Mouse (Mus musculus): ENCODE data around the gene Nup153. TPM values are rescaled to one million over a fixed set of nuclear protein-coding genes. Genes with fewer than 3 reads are reported as not detected.

Nup153 gene
- 40.7 and 47.5 TPM in 2 replicates for polyA plus RNA-seq (2016; fragmentation: Nextera tagmentation; extraction: Ambion mirVana)

- under 1% methylated on average over 44 of the region's 51 CpGs for WGBS
Measured at GRCm38 (mm10) chr13:46727837-46728268, at the start of gene Nup153. TSS of gene Nup153 (minus strand) at chr13:46727940.

GRCm38 (mm10) chr13:46777461-46777860, 49.7 kb upstream of the Nup153 start:
- H3K9me3 ChIP-seq: no peaks in the 10 kb centered on the region
- ATAC-seq (ENCODE audit: low FRiP score, low read depth): no peak
- H3K4me2 ChIP-seq (replicated peaks): no peak overlapping the region
- peaks cover 46% of the 10 kb centered on the region for H3K36me3 ChIP-seq
- H3K9ac ChIP-seq (replicated peaks): no peak overlapping the region
- H3K4me3 ChIP-seq: no peak overlapping the region
- H3K27ac ChIP-seq (replicated peaks): no peak overlapping the region
- H3K27me3 ChIP-seq: no peaks in the 10 kb centered on the region
- WGBS: 91% methylated on average over 3 of the region's 3 CpGs
- no peaks in the 10 kb centered on the region for H3K4me1 ChIP-seq

More at GRCm38 (mm10) chr13:46727837-46728268, at the start of gene Nup153:
- Histone ChIP-seq H3K9ac (replicated peaks) (peak within 1 kb of the TSS; percentile 95), H3K27ac (replicated peaks) (peak within 1 kb of the TSS; percentile 94), H3K4me1 (peaks cover 10% of the 10 kb centered on the region), H3K27me3 (no peaks in the 10 kb centered on the region), H3K36me3 (no peaks in the 10 kb centered on the region), H3K9me3 (no peaks in the 10 kb centered on the region), H3K4me2 (replicated peaks) (peak within 1 kb of the TSS; percentile 72), H3K4me3 (peak within 1 kb of the TSS; percentile 99)
- ATAC-seq (ENCODE audit: low FRiP score, low read depth): peak; percentile 96

- Histone ChIP-seq H3K9me3 (no peaks in the 10 kb centered on the region), H3K36me3 (peaks cover 51% of the 10 kb centered on the region), H3K27ac (replicated peaks) (no peak overlapping the region), H3K27me3 (no peaks in the 10 kb centered on the region), H3K9ac (replicated peaks) (no peak overlapping the region), H3K4me3 (no peak overlapping the region), H3K4me1 (no peaks in the 10 kb centered on the region), H3K4me2 (replicated peaks) (no peak overlapping the region)
- 76% methylated on average over 14 of the region's 14 CpGs for WGBS
- ATAC-seq (ENCODE audit: low FRiP score, low read depth): no peak
Measured at GRCm38 (mm10) chr13:46776636-46777305, 49.0 kb upstream of the Nup153 start.

GRCm38 (mm10) chr13:46774998-46775397, 47.3 kb upstream of the Nup153 start:
- H3K27ac ChIP-seq (replicated peaks): no peak overlapping the region
- H3K36me3 ChIP-seq: peaks cover 59% of the 10 kb centered on the region
- WGBS: 94% methylated on average over 5 of the region's 5 CpGs
- no peaks in the 10 kb centered on the region for H3K9me3 ChIP-seq
- no peaks in the 10 kb centered on the region for H3K27me3 ChIP-seq
- H3K9ac ChIP-seq (replicated peaks): no peak overlapping the region
- H3K4me2 ChIP-seq (replicated peaks): no peak overlapping the region
- no peak for ATAC-seq (ENCODE audit: low FRiP score, low read depth)
- H3K4me3 ChIP-seq: no peak overlapping the region
- no peaks in the 10 kb centered on the region for H3K4me1 ChIP-seq

GRCm38 (mm10) chr13:46772581-46772980, 44.8 kb upstream of the Nup153 start:
- ATAC-seq (ENCODE audit: low FRiP score, low read depth): no peak
- Histone ChIP-seq H3K9me3 (no peaks in the 10 kb centered on the region), H3K4me2 (replicated peaks) (no peak overlapping the region), H3K9ac (replicated peaks) (no peak overlapping the region), H3K27ac (replicated peaks) (no peak overlapping the region), H3K4me3 (no peak overlapping the region), H3K4me1 (no peaks in the 10 kb centered on the region), H3K36me3 (peaks cover 77% of the 10 kb centered on the region), H3K27me3 (no peaks in the 10 kb centered on the region)
- WGBS: 96% methylated on average over 13 of the region's 13 CpGs

GRCm38 (mm10) chr13:46765361-46765760, 37.6 kb upstream of the Nup153 start:
- no peak overlapping the region for H3K27ac ChIP-seq (replicated peaks)
- no peak overlapping the region for H3K9ac ChIP-seq (replicated peaks)
- no peaks in the 10 kb centered on the region for H3K9me3 ChIP-seq
- no peak overlapping the region for H3K4me2 ChIP-seq (replicated peaks)
- 95% methylated on average over 2 of the region's 2 CpGs for WGBS
- H3K36me3 ChIP-seq: peaks cover 76% of the 10 kb centered on the region
- no peaks in the 10 kb centered on the region for H3K27me3 ChIP-seq
- ATAC-seq (ENCODE audit: low FRiP score, low read depth): no peak
- H3K4me1 ChIP-seq: no peaks in the 10 kb centered on the region
- no peak overlapping the region for H3K4me3 ChIP-seq

GRCm38 (mm10) chr13:46763210-46763609, 35.5 kb upstream of the Nup153 start:
- no peak overlapping the region for H3K27ac ChIP-seq (replicated peaks)
- no peak for ATAC-seq (ENCODE audit: low FRiP score, low read depth)
- H3K4me3 ChIP-seq: no peak overlapping the region
- 97% methylated on average over 9 of the region's 9 CpGs for WGBS
- no peaks in the 10 kb centered on the region for H3K27me3 ChIP-seq
- H3K9me3 ChIP-seq: no peaks in the 10 kb centered on the region
- peaks cover 8% of the 10 kb centered on the region; the same call in 1 of the 2 replicates for H3K4me1 ChIP-seq
- H3K9ac ChIP-seq (replicated peaks): no peak overlapping the region
- H3K36me3 ChIP-seq: peaks cover 65% of the 10 kb centered on the region
- H3K4me2 ChIP-seq (replicated peaks): no peak overlapping the region

- Histone ChIP-seq H3K4me2 (replicated peaks) (no peak overlapping the region), H3K9ac (replicated peaks) (no peak overlapping the region), H3K27me3 (no peaks in the 10 kb centered on the region), H3K4me1 (peaks cover 8% of the 10 kb centered on the region; the same call in 1 of the 2 replicates), H3K9me3 (no peaks in the 10 kb centered on the region), H3K4me3 (no peak overlapping the region), H3K27ac (replicated peaks) (no peak overlapping the region), H3K36me3 (peaks cover 52% of the 10 kb centered on the region)
- WGBS: 60% methylated on average over 6 of the region's 6 CpGs
- no peak for ATAC-seq (ENCODE audit: low FRiP score, low read depth)
Measured at GRCm38 (mm10) chr13:46760921-46761320, 33.2 kb upstream of the Nup153 start.

GRCm38 (mm10) chr13:46759281-46759809, 31.6 kb upstream of the Nup153 start:
- Histone ChIP-seq H3K9me3 (no peaks in the 10 kb centered on the region), H3K36me3 (peaks cover 43% of the 10 kb centered on the region), H3K27ac (replicated peaks) (peak overlapping the region; percentile 60), H3K4me1 (peaks cover 8% of the 10 kb centered on the region; the same call in 1 of the 2 replicates), H3K4me2 (replicated peaks) (no peak overlapping the region), H3K4me3 (no peak overlapping the region), H3K9ac (replicated peaks) (no peak overlapping the region), H3K27me3 (no peaks in the 10 kb centered on the region)
- WGBS: 50% methylated on average over 8 of the region's 8 CpGs
- ATAC-seq (ENCODE audit: low FRiP score, low read depth): peak; percentile 41; the same call in 1 of the 2 replicates

GRCm38 (mm10) chr13:46758627-46759026, 30.9 kb upstream of the Nup153 start:
- no peak for ATAC-seq (ENCODE audit: low FRiP score, low read depth)
- H3K27me3 ChIP-seq: no peaks in the 10 kb centered on the region
- H3K4me1 ChIP-seq: peaks cover 8% of the 10 kb centered on the region; the same call in 1 of the 2 replicates
- H3K9me3 ChIP-seq: no peaks in the 10 kb centered on the region
- H3K4me3 ChIP-seq: no peak overlapping the region
- 0 out of 2 replicates have a peak overlapping the region, but pooled peaks have one; percentile 60 for H3K27ac ChIP-seq (replicated peaks)
- H3K36me3 ChIP-seq: peaks cover 38% of the 10 kb centered on the region
- 94% methylated on average over 13 of the region's 13 CpGs for WGBS
- no peak overlapping the region for H3K9ac ChIP-seq (replicated peaks)
- no peak overlapping the region for H3K4me2 ChIP-seq (replicated peaks)

- Histone ChIP-seq H3K36me3 (peaks cover 37% of the 10 kb centered on the region), H3K4me1 (peaks cover 8% of the 10 kb centered on the region; the same call in 1 of the 2 replicates), H3K4me3 (no peak overlapping the region), H3K9me3 (no peaks in the 10 kb centered on the region), H3K9ac (replicated peaks) (no peak overlapping the region), H3K27me3 (no peaks in the 10 kb centered on the region), H3K4me2 (replicated peaks) (no peak overlapping the region), H3K27ac (replicated peaks) (no peak overlapping the region)
- no peak for ATAC-seq (ENCODE audit: low FRiP score, low read depth)
- 93% methylated on average over 7 of the region's 7 CpGs for WGBS
Measured at GRCm38 (mm10) chr13:46757946-46758345, 30.2 kb upstream of the Nup153 start.

- no peaks in the 10 kb centered on the region for H3K27me3 ChIP-seq
- no peaks in the 10 kb centered on the region for H3K9me3 ChIP-seq
- H3K36me3 ChIP-seq: peaks cover 41% of the 10 kb centered on the region
- H3K4me3 ChIP-seq: no peak overlapping the region
- H3K4me2 ChIP-seq (replicated peaks): no peak overlapping the region
- H3K4me1 ChIP-seq: no peaks in the 10 kb centered on the region
- no peak overlapping the region for H3K27ac ChIP-seq (replicated peaks)
- ATAC-seq (ENCODE audit: low FRiP score, low read depth): no peak
- no peak overlapping the region for H3K9ac ChIP-seq (replicated peaks)
- WGBS: 94% methylated on average over 5 of the region's 5 CpGs
Measured at GRCm38 (mm10) chr13:46753294-46753693, 25.6 kb upstream of the Nup153 start.
